Mouse (Mus musculus) lung, adult 2 months (tissue): ENCODE measurements around the gene Gimap7. TPM values are rescaled to one million over a fixed set of nuclear protein-coding genes. Genes with fewer than 3 reads are reported as not detected.

Source experiments
- DNase-seq: peaks from one replicate; pipeline ENCODE4 v3.0.0; 2022
- H3K4me1 ChIP-seq: fragments of 200-500 bp; 2 replicates; pipeline ENCODE4 v1.6.1; 2011; ENCODE audit warnings: low read length; ENCODE audit not compliant: control insufficient read depth, insufficient read depth
- H3K4me3 ChIP-seq: fragments of 200-500 bp; replicated peaks from 2 replicates; pipeline ENCODE3; 2011; ENCODE audit warnings: low read depth, mild to moderate bottlenecking, control low read depth, low read length; ENCODE audit errors: extremely low read depth
- CTCF ChIP-seq: fragments of 200-500 bp; IDR thresholded peaks from 2 replicates; pipeline ENCODE4 v1.5.1; 2011; ENCODE audit warnings: mild to moderate bottlenecking, low read length, control low read depth; ENCODE audit not compliant: insufficient read depth
- POLR2A ChIP-seq: fragments of 200-500 bp; IDR thresholded peaks from 2 replicates; pipeline ENCODE4 v1.6.1; 2011; ENCODE audit warnings: low read depth, mild to moderate bottlenecking, control low read depth, low read length, borderline replicate concordance; ENCODE audit errors: extremely low read depth
- WGBS: fragments of 180-500 bp; shearing (Covaris S2); methylation state at CpG from one replicate; pipeline ENCODE4 v1.1.7; 2018; 5-methylcytosine and 5-hydroxymethylcytosine counted together
- polyA plus RNA-seq: library from polyadenylated mRNA; depleted of rRNA; stranded (reverse); fragments of >200 nt; gene quantifications from 2 replicates; pipeline ENCODE4 v1.2.3, GENCODE M21; 2012

Gimap7 gene
- polyA plus RNA-seq, 1 experiment, result 1.2 TPM

GRCm38 (mm10) chr6:48692962-48693361, 25.5 kb upstream of the Gimap7 start:
- no peak for TF ChIP-seq CTCF
- TF ChIP-seq POLR2A, result no peak
- 65% methylated on average over 6 of the region's 6 CpGs for WGBS
- Histone ChIP-seq H3K4me3 (no peak overlapping the region), H3K4me1 (peaks cover 7% of the 10 kb centered on the region)
- DNase-seq, result no peak

GRCm38 (mm10) chr6:48696830-48697554, 21.4 kb upstream of the Gimap7 start:
- WGBS, result 74% methylated on average over 4 of the region's 4 CpGs
- DNase-seq, result no peak
- Histone ChIP-seq H3K4me1 (peaks cover 25% of the 10 kb centered on the region), H3K4me3 (no peak overlapping the region)
- no peak for TF ChIP-seq POLR2A
- TF ChIP-seq CTCF, result no peak

- DNase-seq, result no peak
- Histone ChIP-seq H3K4me1 (peaks cover 25% of the 10 kb centered on the region), H3K4me3 (no peak overlapping the region)
- TF ChIP-seq CTCF (no peak), POLR2A (no peak)
- 27% methylated on average over 1 of the region's 1 CpGs for WGBS
These were observed 20.9 kb upstream of the Gimap7 start for GRCm38 (mm10) chr6:48697555-48697930.

- no peak overlapping the region for H3K4me3 ChIP-seq
- WGBS, result 63% methylated on average over 7 of the region's 7 CpGs
- H3K4me1 ChIP-seq, result peaks cover 29% of the 10 kb centered on the region
- no peak for DNase-seq
- no peak for TF ChIP-seq POLR2A
- no peak for TF ChIP-seq CTCF
These were observed 20.2 kb upstream of the Gimap7 start for GRCm38 (mm10) chr6:48698066-48698856.

- WGBS, result 58% methylated on average over 3 of the region's 3 CpGs
- Histone ChIP-seq H3K4me1 (peaks cover 29% of the 10 kb centered on the region), H3K4me3 (no peak overlapping the region)
- DNase-seq, result no peak
- TF ChIP-seq POLR2A (no peak), CTCF (no peak)
These were observed 19.5 kb upstream of the Gimap7 start for GRCm38 (mm10) chr6:48698888-48699287.

GRCm38 (mm10) chr6:48700251-48701075, 18.0 kb upstream of the Gimap7 start:
- DNase-seq, result peak; percentile 29
- 29% methylated on average over 5 of the region's 5 CpGs for WGBS
- TF ChIP-seq POLR2A, result peak; percentile 30; the same call in 1 of the 2 replicates
- TF ChIP-seq CTCF, result no peak
- Histone ChIP-seq H3K4me1 (peaks cover 29% of the 10 kb centered on the region), H3K4me3 (no peak overlapping the region)

GRCm38 (mm10) chr6:48702146-48702545, 16.3 kb upstream of the Gimap7 start:
- DNase-seq, result no peak
- TF ChIP-seq CTCF (no peak), POLR2A (no peak)
- Histone ChIP-seq H3K4me3 (no peak overlapping the region), H3K4me1 (peaks cover 31% of the 10 kb centered on the region)
- WGBS, result 80% methylated on average over 7 of the region's 7 CpGs

GRCm38 (mm10) chr6:48702601-48703000, 15.8 kb upstream of the Gimap7 start:
- WGBS, result 51% methylated on average over 5 of the region's 5 CpGs
- peaks cover 29% of the 10 kb centered on the region for H3K4me1 ChIP-seq
- no peak for TF ChIP-seq POLR2A
- no peak overlapping the region for H3K4me3 ChIP-seq
- no peak for DNase-seq

GRCm38 (mm10) chr6:48704146-48704545, 14.3 kb upstream of the Gimap7 start:
- Histone ChIP-seq H3K4me1 (peaks cover 21% of the 10 kb centered on the region), H3K4me3 (no peak overlapping the region)
- TF ChIP-seq CTCF (no peak), POLR2A (no peak)
- DNase-seq, result no peak
